Mouse (Mus musculus) cortical plate, adult 2 months (tissue): Measurements from ENCODE around the gene Lrrc27. TPM values are rescaled to one million over a fixed set of nuclear protein-coding genes. Genes with fewer than 3 reads are reported as not detected.

Source experiments
- H3K27ac ChIP-seq: fragments of 200-500 bp; 2 replicates; pipeline ENCODE4 v1.5.1; 2012; ENCODE audit warnings: low read length, control low read depth, inconsistent platforms; ENCODE audit not compliant: insufficient read depth
- H3K4me1 ChIP-seq: fragments of 200-500 bp; 2 replicates; pipeline ENCODE4 v1.6.1; 2011; ENCODE audit warnings: low read length; ENCODE audit not compliant: control insufficient read depth, insufficient read depth
- H3K4me3 ChIP-seq: fragments of 200-500 bp; 2 replicates; pipeline ENCODE4 v1.5.1; 2011; ENCODE audit warnings: mild to moderate bottlenecking, low read length, control low read depth; ENCODE audit not compliant: insufficient read depth
- CTCF ChIP-seq: fragments of 200-500 bp; IDR thresholded peaks from 2 replicates; pipeline ENCODE4 v1.5.1; 2011; ENCODE audit warnings: mild to moderate bottlenecking, control low read depth, low read length; ENCODE audit not compliant: insufficient read depth; ENCODE audit errors: extremely low read depth
- POLR2A ChIP-seq: fragments of 200-500 bp; IDR thresholded peaks from 2 replicates; pipeline ENCODE4 v1.6.1; 2011; ENCODE audit warnings: mild to moderate bottlenecking, low read length, control low read depth; ENCODE audit not compliant: insufficient read depth; ENCODE audit errors: extremely low read depth
- polyA plus RNA-seq: library from polyadenylated mRNA; depleted of rRNA; stranded (reverse); fragments of >200 nt; gene quantifications from 2 replicates; pipeline ENCODE4 v1.2.3, GENCODE M21; 2012

The Lrrc27 gene
- polyA plus RNA-seq, 1 experiment, result 11.0 TPM

DNA sequence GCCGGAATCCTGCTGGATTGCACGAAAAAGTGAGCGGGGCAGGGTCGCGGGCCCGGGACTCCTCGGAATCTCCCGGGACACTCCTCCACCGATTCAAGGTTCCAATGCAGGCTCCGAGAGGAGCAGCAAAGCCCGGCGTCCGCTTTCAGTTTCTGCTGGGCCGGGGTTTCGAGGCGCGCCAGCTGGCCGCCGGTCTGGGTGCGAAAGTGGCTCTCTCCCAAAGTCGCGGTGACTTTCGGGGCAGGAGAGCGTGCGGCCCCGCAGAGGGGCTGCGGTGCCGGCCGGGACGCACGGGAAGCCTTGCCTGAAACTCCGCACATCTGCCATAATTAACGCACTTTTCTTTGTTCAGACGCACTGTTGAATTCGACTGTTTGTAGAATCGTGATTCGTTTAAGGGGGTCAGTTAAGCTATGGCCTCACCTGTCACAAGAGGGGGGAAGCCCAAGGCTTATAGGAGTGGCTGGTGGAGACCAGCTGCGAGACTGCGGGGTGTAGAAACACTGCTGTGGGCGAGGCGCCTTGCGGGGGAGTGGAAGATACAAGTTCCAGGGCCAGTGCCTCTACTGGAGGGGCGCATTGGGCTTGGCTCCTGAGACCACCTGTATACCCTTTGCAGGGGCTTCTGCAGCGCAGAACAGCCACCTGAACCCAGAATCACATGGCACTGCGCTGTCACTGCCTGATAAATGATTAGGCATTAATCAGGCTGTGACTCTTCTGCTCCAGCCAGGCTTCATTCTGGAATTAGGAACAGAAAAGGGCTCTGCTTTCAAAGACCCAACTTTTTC lies 36.0 kb downstream of the Lrrc27 start:
- TF ChIP-seq POLR2A (no peak), CTCF (no peak)
- Histone ChIP-seq H3K27ac (peak overlapping the region; percentile 76), H3K4me3 (peak overlapping the region; percentile 66), H3K4me1 (peaks cover 3% of the 10 kb centered on the region; the same call in 1 of the 2 replicates)

DNA sequence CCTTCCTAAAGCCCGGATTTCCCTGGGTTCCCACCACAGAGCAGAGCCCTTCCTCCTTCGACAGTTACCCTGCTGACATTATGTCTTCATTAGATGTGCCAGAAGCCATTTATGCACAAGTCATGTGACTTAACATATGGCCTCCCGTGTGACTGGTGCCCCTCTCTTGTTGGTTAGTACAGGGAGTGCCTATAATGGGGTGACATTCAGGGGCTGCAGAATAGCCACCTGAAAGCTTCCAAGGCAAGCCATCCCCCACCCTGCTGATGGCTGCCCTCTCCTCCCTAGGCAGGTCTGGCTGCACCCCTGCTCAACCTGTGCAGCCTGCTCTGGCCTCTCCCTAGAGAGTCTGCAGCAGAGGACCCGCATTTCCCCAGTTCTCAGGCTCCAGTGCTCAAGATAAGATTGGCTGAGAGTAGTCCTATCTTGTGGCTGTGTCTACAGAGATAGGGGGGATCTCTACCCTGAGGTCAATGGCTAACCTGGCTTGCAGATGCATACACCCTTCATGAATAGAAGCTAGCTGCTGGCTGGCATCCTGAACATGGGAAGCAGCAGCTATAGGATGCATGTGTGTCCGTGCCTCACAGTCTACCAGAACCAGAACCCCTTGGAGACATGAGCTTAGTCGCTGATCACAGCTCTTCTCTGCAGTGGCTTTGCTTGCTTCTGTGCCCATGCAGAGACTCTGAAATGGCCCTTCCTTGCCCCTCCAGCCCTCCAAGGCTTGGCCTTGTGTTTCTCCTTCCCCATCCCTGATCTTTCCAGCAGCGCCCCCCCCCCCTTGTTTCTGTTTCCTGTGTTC lies 36.8 kb downstream of the Lrrc27 start:
- no peak for TF ChIP-seq CTCF
- TF ChIP-seq POLR2A, result no peak
- Histone ChIP-seq H3K27ac (peak overlapping the region; percentile 25; the same call in 1 of the 2 replicates), H3K4me3 (peak overlapping the region; percentile 66; the same call in 1 of the 2 replicates), H3K4me1 (peaks cover 3% of the 10 kb centered on the region; the same call in 1 of the 2 replicates)

DNA sequence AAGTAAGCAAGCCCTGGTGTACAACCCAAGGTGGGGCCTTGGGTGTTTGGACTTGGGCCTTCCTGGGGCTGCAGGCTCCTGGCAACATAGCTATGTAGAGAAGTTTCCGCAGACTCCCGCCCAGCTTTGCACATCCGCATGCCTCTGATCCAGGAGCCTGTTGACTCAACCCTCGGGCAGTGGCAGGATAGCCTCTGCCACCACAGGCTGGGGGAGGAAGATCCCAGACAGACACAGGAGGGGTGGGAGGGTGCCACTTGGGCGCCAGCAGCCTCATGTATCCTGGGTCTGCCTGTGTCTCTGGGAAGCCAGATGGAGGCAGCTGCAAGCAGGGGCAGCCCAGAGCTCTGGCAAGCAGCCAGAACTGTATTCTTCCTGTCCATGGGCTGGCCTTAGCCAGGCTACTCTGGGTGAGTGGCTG lies 39.1 kb downstream of the Lrrc27 start:
- no peak overlapping the region for H3K27ac ChIP-seq
- peaks cover 3% of the 10 kb centered on the region; the same call in 1 of the 2 replicates for H3K4me1 ChIP-seq
- H3K4me3 ChIP-seq, result no peak overlapping the region
- TF ChIP-seq POLR2A, result no peak
- TF ChIP-seq CTCF, result no peak

DNA sequence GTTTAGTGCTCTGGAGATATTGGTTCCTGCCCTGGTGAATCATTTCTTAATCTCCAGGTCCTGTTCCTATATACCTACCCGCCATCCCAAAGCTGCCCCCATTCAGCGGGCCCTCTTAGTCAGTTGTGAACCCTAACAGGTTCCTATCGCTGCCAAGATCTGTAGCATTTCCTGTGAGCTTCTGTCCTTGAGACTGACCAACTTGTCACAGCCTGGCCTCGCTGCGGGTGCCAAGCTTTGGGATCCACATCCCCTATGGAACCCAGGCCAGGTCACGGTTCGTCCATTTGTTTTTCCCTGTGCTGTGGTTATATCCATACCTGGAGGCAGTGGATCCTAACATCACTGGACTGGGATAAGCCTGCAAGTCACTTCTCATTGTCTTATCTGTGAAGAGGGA lies 39.8 kb downstream of the Lrrc27 start:
- Histone ChIP-seq H3K4me3 (no peak overlapping the region), H3K4me1 (no peaks in the 10 kb centered on the region), H3K27ac (no peak overlapping the region)
- no peak for TF ChIP-seq POLR2A
- TF ChIP-seq CTCF, result no peak

DNA sequence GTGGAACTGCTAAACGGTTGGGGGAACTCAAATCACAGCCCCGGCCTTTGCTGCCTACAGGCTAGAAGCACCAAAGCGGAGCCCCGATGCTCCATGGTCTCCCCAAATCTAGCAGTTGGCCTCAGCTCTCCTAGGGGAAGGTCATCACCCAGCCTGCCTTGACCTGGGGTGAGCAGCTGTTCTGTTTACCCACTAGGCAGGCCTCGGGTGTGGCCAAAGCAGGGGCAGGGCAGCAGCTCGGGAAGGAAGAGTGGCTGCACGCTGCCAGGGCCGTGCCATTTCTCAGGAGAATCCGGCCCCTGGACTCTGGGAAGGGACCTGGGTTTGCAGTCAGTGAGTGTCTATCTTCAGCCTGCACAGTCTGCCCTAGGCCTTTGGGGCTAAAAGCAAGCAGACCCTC lies 40.2 kb downstream of the Lrrc27 start:
- no peak for TF ChIP-seq POLR2A
- no peak for TF ChIP-seq CTCF
- Histone ChIP-seq H3K4me3 (no peak overlapping the region), H3K27ac (no peak overlapping the region), H3K4me1 (no peaks in the 10 kb centered on the region)

DNA sequence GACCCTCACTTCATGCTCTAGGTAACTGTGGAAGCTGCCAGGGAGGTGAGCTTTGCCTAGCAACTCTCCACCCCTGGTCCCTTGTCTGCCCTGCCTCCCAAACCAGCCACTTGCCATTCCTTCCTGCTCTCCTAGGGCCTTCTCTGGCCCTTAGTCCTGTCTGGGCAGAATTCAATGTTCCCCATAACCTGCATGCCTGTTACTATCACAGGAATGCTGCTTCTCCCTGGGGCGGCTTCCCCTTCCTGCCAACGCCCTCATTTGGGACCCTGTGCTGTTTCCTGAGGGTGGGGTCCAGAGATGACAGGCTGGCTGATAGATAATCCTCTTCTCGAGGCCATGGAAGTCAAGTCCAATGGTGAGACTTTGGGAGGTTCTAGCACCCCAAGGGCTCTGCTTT lies 40.7 kb downstream of the Lrrc27 start:
- H3K4me1 ChIP-seq, result no peaks in the 10 kb centered on the region
- no peak for TF ChIP-seq CTCF
- TF ChIP-seq POLR2A, result no peak
- H3K4me3 ChIP-seq, result no peak overlapping the region
- H3K27ac ChIP-seq, result no peak overlapping the region

DNA sequence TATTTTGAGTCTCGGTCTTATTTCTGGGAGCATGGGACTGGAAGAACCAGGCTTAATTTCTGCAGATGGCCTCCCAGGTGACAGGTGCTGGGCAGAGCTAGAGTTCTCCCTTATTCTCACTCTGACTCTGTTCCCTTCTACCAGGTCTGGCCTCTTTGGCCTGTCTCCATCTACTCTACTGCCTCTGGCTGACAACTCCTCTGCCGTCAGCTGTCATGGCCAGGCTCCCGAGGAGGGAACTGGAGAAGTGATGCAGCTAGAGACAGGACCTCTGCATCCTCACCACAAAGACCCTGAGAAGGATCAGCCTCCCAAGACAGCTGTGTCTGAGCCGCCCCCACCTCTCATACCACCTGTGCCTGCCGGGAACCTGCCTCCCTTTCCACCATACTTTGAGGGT lies 41.8 kb downstream of the Lrrc27 start:
- no peaks in the 10 kb centered on the region for H3K4me1 ChIP-seq
- H3K4me3 ChIP-seq, result no peak overlapping the region
- TF ChIP-seq CTCF (no peak), POLR2A (no peak)
- H3K27ac ChIP-seq, result no peak overlapping the region

DNA sequence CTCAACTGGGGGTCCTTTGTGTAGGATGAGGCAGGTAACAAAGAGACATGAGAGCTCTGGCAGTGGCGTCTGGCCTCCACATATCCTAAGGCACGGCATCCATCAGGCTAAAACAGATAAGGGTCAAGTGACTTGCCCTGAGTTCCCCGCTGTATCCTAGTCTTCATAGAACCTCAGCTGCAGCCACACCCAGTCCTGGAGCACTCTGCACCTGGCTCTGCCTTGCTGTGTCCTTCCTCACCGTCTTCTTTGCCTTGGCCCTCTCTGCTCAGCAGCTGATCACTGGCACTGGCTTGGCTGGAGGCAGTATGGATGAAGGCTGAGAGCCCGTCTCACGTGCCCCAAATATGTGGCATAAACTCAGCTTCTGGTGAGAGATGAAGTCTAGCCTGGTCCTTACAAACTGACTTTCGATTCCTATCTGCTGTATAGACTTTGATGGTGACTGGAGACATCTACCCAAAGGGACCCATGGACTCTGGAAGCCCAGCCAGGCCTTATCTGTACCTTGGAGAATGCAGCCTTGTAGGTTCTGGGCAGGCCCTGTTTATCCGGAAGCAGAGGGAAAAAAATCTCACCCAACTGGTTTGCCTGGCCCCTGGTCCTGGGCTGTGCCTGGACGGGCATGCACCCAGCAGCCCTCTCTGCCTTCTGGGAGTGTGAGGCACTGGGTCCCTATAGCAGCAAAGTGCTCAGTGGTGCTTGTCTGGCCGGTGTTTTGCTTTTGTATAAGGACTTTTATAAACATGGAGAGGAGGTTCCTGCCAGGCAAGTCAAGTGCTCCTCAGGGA lies 45.2 kb downstream of the Lrrc27 start:
- H3K4me1 ChIP-seq, result no peaks in the 10 kb centered on the region
- no peak overlapping the region for H3K4me3 ChIP-seq
- H3K27ac ChIP-seq, result no peak overlapping the region
- no peak for TF ChIP-seq POLR2A
- TF ChIP-seq CTCF, result no peak

DNA sequence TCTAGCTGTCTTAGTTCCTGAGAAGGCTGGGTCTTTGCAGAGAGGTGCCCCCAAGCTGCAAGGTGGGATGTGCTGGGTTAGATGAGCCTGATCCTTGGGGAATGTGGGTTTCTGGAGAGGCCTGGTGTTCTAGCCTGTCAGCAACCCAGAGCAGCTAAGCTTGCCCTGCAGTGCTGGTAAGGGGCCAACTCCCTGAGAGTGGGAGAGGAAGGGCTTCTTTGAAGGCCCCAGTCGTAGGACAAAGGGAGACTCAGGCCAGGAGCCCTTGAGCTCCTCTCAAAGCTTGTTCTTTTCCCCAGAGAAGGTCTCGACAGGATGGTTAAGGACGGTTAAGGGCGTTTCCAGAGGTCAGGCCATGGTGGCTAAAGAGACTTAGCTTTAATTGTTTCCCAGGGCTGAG lies 51.5 kb downstream of the Lrrc27 start:
- H3K4me1 ChIP-seq, result no peaks in the 10 kb centered on the region
- TF ChIP-seq CTCF, result no peak
- no peak for TF ChIP-seq POLR2A
- no peak overlapping the region for H3K27ac ChIP-seq
- H3K4me3 ChIP-seq, result no peak overlapping the region

DNA sequence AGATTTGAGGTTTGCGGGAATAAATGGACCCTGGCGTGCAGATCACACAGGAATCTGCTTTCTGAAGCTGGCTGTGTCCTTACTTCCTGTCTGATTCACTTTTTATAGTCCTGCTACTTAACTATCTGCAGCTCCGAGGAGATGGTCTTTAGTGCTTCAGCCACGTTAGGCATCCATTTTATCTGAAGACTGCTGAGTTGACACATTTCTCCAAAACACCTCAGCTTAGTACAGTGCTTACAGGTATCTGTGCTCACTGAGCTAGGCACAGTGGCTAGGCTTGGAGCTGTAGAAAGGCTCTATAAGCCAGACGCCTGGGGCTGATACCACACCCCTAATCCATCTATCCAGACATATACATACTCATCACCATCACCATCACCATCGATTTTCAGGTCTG lies 52.8 kb downstream of the Lrrc27 start:
- H3K4me1 ChIP-seq, result no peaks in the 10 kb centered on the region
- no peak overlapping the region for H3K27ac ChIP-seq
- H3K4me3 ChIP-seq, result no peak overlapping the region
- TF ChIP-seq CTCF (no peak), POLR2A (no peak)
